Mouse (Mus musculus): ENCODE data around the gene Stra6l. TPM values are rescaled to one million over a fixed set of nuclear protein-coding genes. Genes with fewer than 3 reads are reported as not detected.

Gene Stra6l
- polyA plus RNA-seq, 1 experiment from 2014 or later = 0.15 TPM

GRCm38 (mm10) chr4:45882521-45882920, 34.1 kb downstream of the Stra6l start:
- ATAC-seq (ENCODE audit: insufficient number of reproducible peaks, low FRiP score) = no peak
- Histone ChIP-seq H3K4me1 (replicated peaks) (0 out of 2 replicates have a peak, but pooled peaks cover 5% of the 10 kb centered on the region), H3K27ac (ENCODE audit: poor library complexity, severe bottlenecking) (no peak overlapping the region), H3K9me3 (replicated peaks) (no peaks in the 10 kb centered on the region), H3K27me3 (replicated peaks) (no peaks in the 10 kb centered on the region; the same call in 1 of the 2 replicates), H3K9ac (no peak overlapping the region), H3K4me3 (no peak overlapping the region), H3K4me2 (no peak overlapping the region), H3K36me3 (no peaks in the 10 kb centered on the region)
- WGBS = 62% methylated on average over 9 of the region's 9 CpGs

- Histone ChIP-seq H3K36me3 (no peaks in the 10 kb centered on the region), H3K27ac (ENCODE audit: poor library complexity, severe bottlenecking) (no peak overlapping the region), H3K9ac (no peak overlapping the region), H3K4me3 (no peak overlapping the region), H3K4me2 (no peak overlapping the region), H3K4me1 (replicated peaks) (0 out of 2 replicates have a peak, but pooled peaks cover 5% of the 10 kb centered on the region), H3K9me3 (replicated peaks) (no peaks in the 10 kb centered on the region), H3K27me3 (replicated peaks) (no peaks in the 10 kb centered on the region; the same call in 1 of the 2 replicates)
- 88% methylated on average over 16 of the region's 16 CpGs for WGBS
- no peak for ATAC-seq (ENCODE audit: insufficient number of reproducible peaks, low FRiP score)
Observed at GRCm38 (mm10) chr4:45883250-45883649, 34.8 kb downstream of the Stra6l start.

- Histone ChIP-seq H3K4me2 (no peak overlapping the region), H3K27me3 (replicated peaks) (peaks cover 7% of the 10 kb centered on the region; the same call in 1 of the 2 replicates), H3K4me3 (no peak overlapping the region), H3K36me3 (no peaks in the 10 kb centered on the region), H3K4me1 (replicated peaks) (peaks cover 8% of the 10 kb centered on the region), H3K9me3 (replicated peaks) (no peaks in the 10 kb centered on the region), H3K9ac (no peak overlapping the region), H3K27ac (ENCODE audit: poor library complexity, severe bottlenecking) (no peak overlapping the region)
- 77% methylated on average over 6 of the region's 6 CpGs for WGBS
- ATAC-seq (ENCODE audit: insufficient number of reproducible peaks, low FRiP score) = no peak
Observed at GRCm38 (mm10) chr4:45889487-45889886, 41.0 kb downstream of the Stra6l start.

GRCm38 (mm10) chr4:45890066-45890761, 41.8 kb downstream of the Stra6l start, which contains the start of gene Ccdc180:
Gene Ccdc180, plus strand, starts transcription at chr4:45890303.
- no peak for ATAC-seq (ENCODE audit: insufficient number of reproducible peaks, low FRiP score)
- no peaks in the 10 kb centered on the region for H3K9me3 ChIP-seq (replicated peaks)
- H3K27me3 ChIP-seq (replicated peaks) = peaks cover 10% of the 10 kb centered on the region; the same call in 1 of the 2 replicates
- H3K9ac ChIP-seq = peak within 1 kb of the TSS; percentile 4; the same call in 1 of the 2 replicates
- H3K36me3 ChIP-seq = no peaks in the 10 kb centered on the region
- no peak within 1 kb of the TSS for H3K27ac ChIP-seq (ENCODE audit: poor library complexity, severe bottlenecking)
- no peak within 1 kb of the TSS for H3K4me3 ChIP-seq
- peaks cover 8% of the 10 kb centered on the region for H3K4me1 ChIP-seq (replicated peaks)
- WGBS = 18% methylated on average over 19 of the region's 19 CpGs
- H3K4me2 ChIP-seq = peak within 1 kb of the TSS; percentile 60

GRCm38 (mm10) chr4:45896425-45897081, 48.1 kb downstream of the Stra6l start:
- ATAC-seq (ENCODE audit: insufficient number of reproducible peaks, low FRiP score) = no peak
- Histone ChIP-seq H3K4me3 (no peak overlapping the region), H3K9ac (no peak overlapping the region), H3K9me3 (replicated peaks) (no peaks in the 10 kb centered on the region), H3K36me3 (no peaks in the 10 kb centered on the region), H3K4me1 (replicated peaks) (peaks cover 6% of the 10 kb centered on the region; the same call in 1 of the 2 replicates), H3K27ac (ENCODE audit: poor library complexity, severe bottlenecking) (no peak overlapping the region), H3K27me3 (replicated peaks) (peaks cover 52% of the 10 kb centered on the region), H3K4me2 (peak overlapping the region; percentile 16; the same call in 1 of the 2 replicates)
- WGBS = 10% methylated on average over 16 of the region's 16 CpGs

GRCm38 (mm10) chr4:45898413-45898812, 49.9 kb downstream of the Stra6l start:
- peaks cover 49% of the 10 kb centered on the region for H3K27me3 ChIP-seq (replicated peaks)
- 56% methylated on average over 5 of the region's 5 CpGs for WGBS
- no peak overlapping the region for H3K4me3 ChIP-seq
- H3K9me3 ChIP-seq (replicated peaks) = no peaks in the 10 kb centered on the region
- no peak overlapping the region for H3K9ac ChIP-seq
- peaks cover 6% of the 10 kb centered on the region; the same call in 1 of the 2 replicates for H3K4me1 ChIP-seq (replicated peaks)
- no peaks in the 10 kb centered on the region for H3K36me3 ChIP-seq
- H3K4me2 ChIP-seq = no peak overlapping the region
- ATAC-seq (ENCODE audit: insufficient number of reproducible peaks, low FRiP score) = no peak
- no peak overlapping the region for H3K27ac ChIP-seq (ENCODE audit: poor library complexity, severe bottlenecking)

- Histone ChIP-seq H3K27me3 (replicated peaks) (no peaks in the 10 kb centered on the region; the same call in 1 of the 2 replicates), H3K4me3 (no peak overlapping the region), H3K4me1 (replicated peaks) (no peaks in the 10 kb centered on the region), H3K9me3 (replicated peaks) (no peaks in the 10 kb centered on the region), H3K4me2 (no peak overlapping the region), H3K27ac (ENCODE audit: poor library complexity, severe bottlenecking) (no peak overlapping the region), H3K9ac (no peak overlapping the region), H3K36me3 (no peaks in the 10 kb centered on the region)
- no peak for ATAC-seq (ENCODE audit: insufficient number of reproducible peaks, low FRiP score)
- 86% methylated on average over 13 of the region's 13 CpGs for WGBS
Observed at GRCm38 (mm10) chr4:45909256-45909655, 60.8 kb downstream of the Stra6l start.

- no peak overlapping the region for H3K4me2 ChIP-seq
- 59% methylated on average over 4 of the region's 4 CpGs for WGBS
- no peaks in the 10 kb centered on the region; the same call in 1 of the 2 replicates for H3K27me3 ChIP-seq (replicated peaks)
- H3K4me3 ChIP-seq = no peak overlapping the region
- H3K4me1 ChIP-seq (replicated peaks) = no peaks in the 10 kb centered on the region
- no peak overlapping the region for H3K9ac ChIP-seq
- H3K9me3 ChIP-seq (replicated peaks) = no peaks in the 10 kb centered on the region
- no peaks in the 10 kb centered on the region for H3K36me3 ChIP-seq
- no peak overlapping the region for H3K27ac ChIP-seq (ENCODE audit: poor library complexity, severe bottlenecking)
- ATAC-seq (ENCODE audit: insufficient number of reproducible peaks, low FRiP score) = no peak
Observed at GRCm38 (mm10) chr4:45909924-45910323, 61.5 kb downstream of the Stra6l start.

GRCm38 (mm10) chr4:45911256-45911655, 62.8 kb downstream of the Stra6l start:
- Histone ChIP-seq H3K9me3 (replicated peaks) (no peaks in the 10 kb centered on the region), H3K4me1 (replicated peaks) (no peaks in the 10 kb centered on the region), H3K27ac (ENCODE audit: poor library complexity, severe bottlenecking) (no peak overlapping the region), H3K9ac (no peak overlapping the region), H3K27me3 (replicated peaks) (no peaks in the 10 kb centered on the region; the same call in 1 of the 2 replicates), H3K36me3 (no peaks in the 10 kb centered on the region), H3K4me3 (no peak overlapping the region), H3K4me2 (no peak overlapping the region)
- 64% methylated on average over 5 of the region's 5 CpGs for WGBS
- no peak for ATAC-seq (ENCODE audit: insufficient number of reproducible peaks, low FRiP score)

GRCm38 (mm10) chr4:45911876-45912275, 63.4 kb downstream of the Stra6l start:
- no peaks in the 10 kb centered on the region for H3K36me3 ChIP-seq
- no peak overlapping the region for H3K4me3 ChIP-seq
- H3K4me2 ChIP-seq = no peak overlapping the region
- ATAC-seq (ENCODE audit: insufficient number of reproducible peaks, low FRiP score) = no peak
- no peaks in the 10 kb centered on the region for H3K4me1 ChIP-seq (replicated peaks)
- no peaks in the 10 kb centered on the region; the same call in 1 of the 2 replicates for H3K27me3 ChIP-seq (replicated peaks)
- WGBS = 81% methylated on average over 4 of the region's 4 CpGs
- no peak overlapping the region for H3K9ac ChIP-seq
- H3K27ac ChIP-seq (ENCODE audit: poor library complexity, severe bottlenecking) = no peak overlapping the region
- H3K9me3 ChIP-seq (replicated peaks) = no peaks in the 10 kb centered on the region

- no peak for ATAC-seq (ENCODE audit: insufficient number of reproducible peaks, low FRiP score)
- no peaks in the 10 kb centered on the region; the same call in 1 of the 2 replicates for H3K4me1 ChIP-seq (replicated peaks)
- no peak overlapping the region for H3K4me2 ChIP-seq
- no peaks in the 10 kb centered on the region for H3K36me3 ChIP-seq
- no peak overlapping the region for H3K9ac ChIP-seq
- WGBS = 54% methylated on average over 7 of the region's 7 CpGs
- H3K4me3 ChIP-seq = no peak overlapping the region
- H3K27me3 ChIP-seq (replicated peaks) = peaks cover 3% of the 10 kb centered on the region; the same call in 1 of the 2 replicates
- H3K27ac ChIP-seq (ENCODE audit: poor library complexity, severe bottlenecking) = no peak overlapping the region; the same call in 1 of the 2 replicates
- H3K9me3 ChIP-seq (replicated peaks) = 0 out of 2 replicates have a peak, but pooled peaks cover 5% of the 10 kb centered on the region
Observed at GRCm38 (mm10) chr4:45917091-45917490, 68.6 kb downstream of the Stra6l start.
